Mouse (Mus musculus) liver, postnatal 0 days (tissue): ENCODE results near the gene 5730522E02Rik. TPM values are rescaled to one million over a fixed set of nuclear protein-coding genes. Genes with fewer than 3 reads are reported as not detected.

Source experiments
- ATAC-seq: fragments of 200-750 bp; cut with Nextera tagmentation; 2 replicates; pipeline ENCODE4 v1.8.0; 2017; ENCODE audit warnings: mild to moderate bottlenecking, moderate library complexity
- DNase-seq: peaks from one replicate; pipeline ENCODE4 v3.0.0-alpha.2; 2016
- H3K27ac ChIP-seq: fragments of 300-500 bp; sonication (generic); 2 replicates; pipeline ENCODE4 v1.5.1; 2014; ENCODE audit warnings: antibody characterized with exemption, moderate library complexity, mild to moderate bottlenecking, low read depth
- H3K27me3 ChIP-seq: fragments of 300-500 bp; sonication (generic); 2 replicates; pipeline ENCODE4 v1.6.1; 2014; ENCODE audit warnings: low read length, control low read depth, mixed read lengths; ENCODE audit not compliant: insufficient read depth
- H3K36me3 ChIP-seq: fragments of 300-500 bp; sonication (generic); replicated peaks from 2 replicates; pipeline ENCODE4 v1.6.1; 2014; ENCODE audit warnings: mild to moderate bottlenecking, control low read depth, low read length, moderate library complexity, mixed read lengths; ENCODE audit not compliant: insufficient read depth
- H3K4me1 ChIP-seq: fragments of 300-500 bp; sonication (generic); 2 replicates; pipeline ENCODE4 v1.6.1; 2014; ENCODE audit warnings: antibody characterized with exemption, mild to moderate bottlenecking, control low read depth; ENCODE audit not compliant: insufficient read depth
- H3K4me2 ChIP-seq: fragments of 300-500 bp; sonication (generic); 2 replicates; pipeline ENCODE4 v1.6.1; 2014; ENCODE audit warnings: low read depth, mild to moderate bottlenecking, low read length, moderate library complexity, mixed read lengths
- H3K4me3 ChIP-seq: fragments of 300-500 bp; sonication (generic); 2 replicates; pipeline ENCODE4 v1.5.1; 2014; ENCODE audit warnings: low read depth, low read length
- H3K9ac ChIP-seq: fragments of 300-500 bp; sonication (generic); replicated peaks from 2 replicates; pipeline ENCODE4 v1.6.1; 2014; ENCODE audit warnings: mild to moderate bottlenecking, moderate library complexity
- H3K9me3 ChIP-seq: fragments of 300-500 bp; sonication (generic); 2 replicates; pipeline ENCODE4 v1.6.1; 2016; ENCODE audit warnings: mild to moderate bottlenecking, control low read depth, low read length, mixed read lengths
- CTCF ChIP-seq: sonication (generic); IDR thresholded peaks from 2 replicates; pipeline ENCODE4 v1.5.1; 2016; ENCODE audit warnings: antibody characterized with exemption, low read depth
- EP300 ChIP-seq: IDR thresholded peaks from 2 replicates; pipeline ENCODE4 v1.6.1; 2016; ENCODE audit warnings: antibody characterized with exemption, low read depth, mild to moderate bottlenecking
- whole genome bisulfite sequencing: fragments of 180-500 bp; shearing (Covaris S2); extraction: QIAGEN DNeasy Blood & Tissue Kit; methylation state at CpG from one replicate; pipeline ENCODE4 v1.1.7; 2014; ENCODE audit not compliant: insufficient replicate concordance; 5-methylcytosine and 5-hydroxymethylcytosine counted together
- polyA plus RNA-seq: library from polyadenylated mRNA; unstranded; fragments of >200 nt; fragmentation: Nextera tagmentation; extraction: Ambion mirVana; gene quantifications from 2 replicates; pipeline ENCODE4 v1.2.1, GENCODE M21; 2015

Gene 5730522E02Rik
- polyA plus RNA-seq, 1 experiment from 2014 or later, result 0.68 TPM

GRCm38 (mm10) chr11:25770991-25771568, 439.5 kb downstream of the 5730522E02Rik start:
- Histone ChIP-seq H3K9ac (no peak overlapping the region), H3K4me1 (no peaks in the 10 kb centered on the region), H3K4me2 (no peak overlapping the region), H3K27me3 (no peaks in the 10 kb centered on the region), H3K9me3 (no peaks in the 10 kb centered on the region), H3K4me3 (no peak overlapping the region), H3K27ac (no peak overlapping the region), H3K36me3 (no peaks in the 10 kb centered on the region)
- DNase-seq (no peak), ATAC-seq (no peak)
- TF ChIP-seq EP300 (no peak), CTCF (no peak)
- 81% methylated on average over 3 of the region's 3 CpGs for WGBS

- 61% methylated on average over 5 of the region's 5 CpGs for WGBS
These were observed 442.8 kb downstream of the 5730522E02Rik start for GRCm38 (mm10) chr11:25767584-25768333.

GRCm38 (mm10) chr11:25753156-25753899, 457.2 kb downstream of the 5730522E02Rik start:
- TF ChIP-seq EP300 (no peak), CTCF (no peak)
- no peak overlapping the region for H3K4me3 ChIP-seq
- no peak overlapping the region for H3K27ac ChIP-seq
- H3K9me3 ChIP-seq, result no peaks in the 10 kb centered on the region
- no peak for DNase-seq
- H3K27me3 ChIP-seq, result no peaks in the 10 kb centered on the region
- no peaks in the 10 kb centered on the region for H3K4me1 ChIP-seq
- H3K9ac ChIP-seq, result no peak overlapping the region
- no peak for ATAC-seq
- H3K4me2 ChIP-seq, result no peak overlapping the region
- no peaks in the 10 kb centered on the region for H3K36me3 ChIP-seq
- WGBS, result 76% methylated on average over 7 of the region's 7 CpGs

More at GRCm38 (mm10) chr11:25767584-25768333, 442.8 kb downstream of the 5730522E02Rik start:
- Histone ChIP-seq H3K36me3 (no peaks in the 10 kb centered on the region), H3K4me3 (no peak overlapping the region), H3K27me3 (no peaks in the 10 kb centered on the region), H3K27ac (no peak overlapping the region), H3K9ac (no peak overlapping the region), H3K9me3 (no peaks in the 10 kb centered on the region), H3K4me1 (no peaks in the 10 kb centered on the region), H3K4me2 (no peak overlapping the region)
- no peak for TF ChIP-seq CTCF
- TF ChIP-seq EP300, result no peak
- no peak for ATAC-seq
- DNase-seq, result no peak

- DNase-seq, result no peak
- H3K36me3 ChIP-seq, result no peaks in the 10 kb centered on the region
- ATAC-seq, result no peak
- H3K4me3 ChIP-seq, result no peak overlapping the region
- H3K4me2 ChIP-seq, result no peak overlapping the region
- H3K9me3 ChIP-seq, result no peaks in the 10 kb centered on the region
- no peak for TF ChIP-seq EP300
- TF ChIP-seq CTCF, result no peak
- H3K4me1 ChIP-seq, result no peaks in the 10 kb centered on the region
- no peak overlapping the region for H3K27ac ChIP-seq
- no peak overlapping the region for H3K9ac ChIP-seq
- H3K27me3 ChIP-seq, result no peaks in the 10 kb centered on the region
- 77% methylated on average over 3 of the region's 3 CpGs for WGBS
These were observed 458.1 kb downstream of the 5730522E02Rik start for GRCm38 (mm10) chr11:25752418-25752817.

- ATAC-seq (no peak), DNase-seq (no peak)
- no peaks in the 10 kb centered on the region for H3K4me1 ChIP-seq
- no peak overlapping the region for H3K4me3 ChIP-seq
- no peaks in the 10 kb centered on the region for H3K27me3 ChIP-seq
- H3K9ac ChIP-seq, result no peak overlapping the region
- 48% methylated on average over 6 of the region's 6 CpGs for WGBS
- H3K27ac ChIP-seq, result no peak overlapping the region
- TF ChIP-seq CTCF (no peak), EP300 (no peak)
- H3K4me2 ChIP-seq, result no peak overlapping the region
- no peaks in the 10 kb centered on the region for H3K36me3 ChIP-seq
- no peaks in the 10 kb centered on the region for H3K9me3 ChIP-seq
These were observed 463.3 kb downstream of the 5730522E02Rik start for GRCm38 (mm10) chr11:25747098-25747862.

GRCm38 (mm10) chr11:25743664-25744063, 466.9 kb downstream of the 5730522E02Rik start:
- WGBS, result 63% methylated on average over 3 of the region's 3 CpGs

More at GRCm38 (mm10) chr11:25743664-25744063, 466.9 kb downstream of the 5730522E02Rik start:
- TF ChIP-seq CTCF (0 out of 2 replicates have a peak, but pooled peaks have one; percentile 8), EP300 (no peak)
- DNase-seq (no peak), ATAC-seq (no peak)
- Histone ChIP-seq H3K36me3 (no peaks in the 10 kb centered on the region), H3K9ac (no peak overlapping the region), H3K27me3 (no peaks in the 10 kb centered on the region), H3K4me1 (no peaks in the 10 kb centered on the region), H3K4me3 (no peak overlapping the region), H3K4me2 (no peak overlapping the region), H3K27ac (no peak overlapping the region), H3K9me3 (no peaks in the 10 kb centered on the region)
